Mouse (Mus musculus) cerebellum, adult 11 months (tissue): Measurements from ENCODE around the gene Jmjd4.

Experiments used
- DNase-seq: peaks from one replicate; pipeline ENCODE4 v3.0.0; 2022

Jmjd4 gene

GRCm38 (mm10) chr11:59449741-59450229 lies at the start of gene Jmjd4:
TSS of gene Jmjd4 (plus strand) at chr11:59450045.
- DNase-seq, result peak; percentile 92

GRCm38 (mm10) chr11:59400876-59401275 lies 49.0 kb upstream of the Jmjd4 start:
- no peak for DNase-seq

- DNase-seq, result no peak
These were observed 44.1 kb upstream of the Jmjd4 start for GRCm38 (mm10) chr11:59405761-59406160.

DNA sequence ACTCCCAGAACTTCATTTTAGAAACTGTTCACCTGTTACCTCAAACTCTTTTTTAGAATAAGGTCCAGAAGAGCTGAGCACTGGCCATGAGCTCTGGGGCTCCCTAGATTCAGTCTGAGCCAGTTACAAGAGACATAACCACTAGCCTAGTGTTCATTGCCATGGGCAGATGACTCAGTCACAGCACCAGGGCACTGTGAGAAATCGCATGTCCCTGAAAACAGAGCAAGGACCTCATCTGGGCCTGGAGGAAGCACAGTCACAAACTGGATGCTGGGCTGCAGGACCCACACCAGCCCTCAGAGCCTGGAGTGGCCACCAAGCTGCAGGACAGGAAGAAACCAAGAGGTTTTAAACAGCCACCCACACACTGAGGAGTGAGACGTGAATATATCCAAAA lies 39.0 kb upstream of the Jmjd4 start:
- DNase-seq, result no peak

GRCm38 (mm10) chr11:59412058-59412457 lies 37.8 kb upstream of the Jmjd4 start:
- DNase-seq, result no peak

DNA sequence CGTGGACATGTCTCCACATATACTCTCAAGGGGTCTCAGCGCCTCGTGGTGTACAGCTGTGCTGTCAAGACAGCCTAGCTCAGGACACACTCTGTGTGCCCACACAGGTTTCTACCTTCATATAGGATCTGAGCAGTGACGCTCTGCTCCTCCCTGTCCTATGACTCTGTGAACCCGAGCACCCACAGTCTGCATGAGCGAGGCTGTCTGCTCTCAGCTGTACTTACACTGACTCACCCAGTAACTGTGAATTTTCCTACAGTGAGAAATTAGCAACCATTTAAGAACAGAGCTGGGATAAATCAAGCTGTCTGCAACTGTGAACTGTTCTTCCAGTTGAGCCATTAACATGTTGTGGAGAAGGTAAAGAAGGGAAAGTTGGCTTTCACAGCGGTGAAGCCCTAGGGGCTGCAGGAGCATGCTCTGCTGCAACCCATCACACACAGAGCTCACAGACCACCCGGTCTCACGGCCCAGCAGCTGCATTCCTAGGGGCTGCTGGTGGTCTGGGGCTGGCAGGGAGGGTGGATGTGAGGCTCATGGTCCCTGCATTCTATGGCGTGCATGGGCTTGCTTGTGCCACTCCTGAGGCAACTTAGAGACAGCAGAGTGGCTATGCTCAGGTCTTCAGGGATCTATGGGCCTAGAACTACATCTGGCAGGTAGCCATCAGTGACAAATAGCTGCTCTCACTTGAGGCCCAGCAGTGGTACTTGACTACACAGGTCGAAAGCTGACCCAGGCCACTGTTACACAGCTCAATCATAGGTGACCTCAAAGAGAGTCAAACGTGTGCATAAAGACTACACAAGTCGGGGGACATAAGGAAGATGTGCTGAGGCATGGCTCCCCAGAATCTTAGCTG lies 36.6 kb upstream of the Jmjd4 start:
- no peak for DNase-seq

GRCm38 (mm10) chr11:59418708-59419107 lies 31.1 kb upstream of the Jmjd4 start:
- DNase-seq, result no peak

- DNase-seq, result no peak
These were observed 28.4 kb upstream of the Jmjd4 start for GRCm38 (mm10) chr11:59421436-59421835.

GRCm38 (mm10) chr11:59421967-59422366 lies 27.9 kb upstream of the Jmjd4 start:
- DNase-seq, result no peak

GRCm38 (mm10) chr11:59423010-59423588 lies 26.7 kb upstream of the Jmjd4 start:
- DNase-seq, result no peak

GRCm38 (mm10) chr11:59425671-59426101 lies 24.2 kb upstream of the Jmjd4 start:
- no peak for DNase-seq

- DNase-seq, result no peak
These were observed 21.7 kb upstream of the Jmjd4 start for GRCm38 (mm10) chr11:59428057-59428660.

GRCm38 (mm10) chr11:59429959-59430358 lies 19.9 kb upstream of the Jmjd4 start:
- no peak for DNase-seq

GRCm38 (mm10) chr11:59432261-59432660 lies 17.6 kb upstream of the Jmjd4 start:
- DNase-seq, result no peak

DNA sequence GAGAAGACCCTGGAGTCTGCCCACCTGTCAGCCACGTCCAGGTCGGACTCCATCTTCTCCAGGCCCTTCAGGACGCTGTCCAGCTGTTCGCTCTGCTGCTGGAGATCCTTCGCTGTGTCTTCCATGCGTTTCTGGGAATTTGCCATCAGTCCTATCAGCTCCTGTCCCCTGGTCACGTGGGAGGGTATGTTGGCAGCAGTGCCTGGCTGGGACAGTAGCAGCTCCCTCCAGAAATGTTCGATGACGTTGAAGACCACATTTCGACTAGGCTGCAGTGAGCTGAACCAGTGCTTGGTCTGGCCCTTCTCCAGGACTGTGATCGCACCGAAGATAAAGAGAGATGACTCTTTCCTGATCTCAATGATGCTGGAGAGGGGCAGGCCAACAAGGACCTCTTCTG lies 11.9 kb upstream of the Jmjd4 start:
- no peak for DNase-seq

DNA sequence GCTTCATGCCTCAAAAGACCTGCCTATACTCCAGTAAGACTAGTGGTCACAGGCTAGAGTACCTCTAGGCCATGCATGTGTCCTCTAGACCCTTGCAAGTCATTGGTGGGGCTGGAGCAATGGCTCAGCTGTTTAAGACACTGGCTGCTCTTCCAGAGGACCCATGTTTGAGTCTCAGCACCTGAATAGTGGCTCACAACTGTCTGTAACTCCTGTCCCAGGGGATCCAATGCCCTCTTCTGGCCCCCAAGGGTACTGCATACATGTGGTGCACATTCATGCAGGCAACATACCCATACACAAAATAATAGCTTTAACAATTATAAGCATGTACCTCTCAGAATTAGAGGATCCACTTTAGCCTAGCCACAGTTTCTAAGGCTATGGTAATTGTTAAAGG lies 6.7 kb upstream of the Jmjd4 start:
- no peak for DNase-seq

DNA sequence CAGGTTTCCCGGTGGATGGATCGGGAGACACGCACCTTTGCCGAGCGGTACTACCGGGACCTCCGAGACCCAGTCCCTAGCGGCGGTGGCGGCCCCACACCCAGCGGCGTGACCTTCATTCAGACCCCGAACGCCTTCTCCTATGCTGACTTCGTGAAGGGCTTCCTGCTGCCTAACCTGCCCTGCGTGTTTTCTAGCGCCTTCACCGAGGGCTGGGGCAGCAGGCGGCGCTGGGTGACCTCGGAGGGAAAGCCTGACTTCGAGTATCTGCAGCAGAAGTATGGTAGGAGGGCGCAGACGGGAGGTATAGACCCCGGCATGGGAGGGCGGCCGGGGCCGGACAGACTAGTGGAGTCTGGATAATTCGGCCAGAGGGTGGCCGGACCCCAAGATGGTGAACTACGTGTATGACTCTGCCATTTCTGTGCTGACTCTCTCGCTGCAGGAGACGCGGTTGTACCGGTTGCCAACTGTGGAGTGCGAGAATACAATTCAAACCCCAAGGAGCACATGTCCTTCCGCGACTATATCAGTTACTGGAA lies 456 bp downstream of the Jmjd4 start:
- DNase-seq, result no peak

DNA sequence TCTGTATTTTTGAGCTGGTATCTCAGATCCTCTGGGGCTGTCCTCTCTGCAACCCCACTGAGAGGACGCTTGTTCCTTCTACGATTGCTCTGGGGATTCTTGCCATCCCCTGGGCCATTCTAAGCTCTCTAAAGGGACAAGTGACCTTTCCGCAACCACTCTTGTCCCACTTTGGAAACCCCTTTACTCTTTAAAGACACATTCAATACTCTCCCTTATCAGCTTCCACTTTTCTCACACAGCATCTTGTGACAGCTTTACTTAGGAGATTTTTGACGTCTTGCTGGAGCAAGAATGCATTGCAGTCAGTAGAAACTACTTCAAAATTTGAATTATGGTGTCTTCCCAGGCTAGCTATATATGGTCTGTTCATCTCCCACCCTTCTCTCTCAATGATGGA lies 1.2 kb downstream of the Jmjd4 start, which contains the start of gene Snap47:
Gene Snap47 (minus strand): TSS at position 101 of the 400 bp plus-strand sequence.
- no peak for DNase-seq

DNA sequence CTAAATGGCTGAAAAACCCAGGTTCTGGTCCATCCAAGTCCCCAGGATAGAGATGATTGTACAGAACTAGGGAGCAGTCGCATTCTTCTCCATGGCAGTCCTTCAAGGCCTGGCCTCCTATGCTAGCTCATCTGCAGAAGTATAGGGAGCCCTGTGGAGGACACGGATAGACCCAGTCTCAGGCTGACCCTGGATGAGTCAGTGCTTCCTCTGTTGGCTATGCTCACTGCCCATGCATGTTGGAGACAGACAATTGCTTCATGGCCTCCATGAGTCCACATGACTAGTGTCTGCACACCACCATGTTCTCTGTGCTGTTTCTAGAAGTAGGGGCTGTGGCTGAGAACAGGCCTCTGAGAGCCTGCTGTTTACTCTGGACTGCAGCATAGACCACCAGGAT lies 6.5 kb downstream of the Jmjd4 start:
- DNase-seq, result no peak

- no peak for DNase-seq
These were observed 7.0 kb downstream of the Jmjd4 start for GRCm38 (mm10) chr11:59456891-59457290.

- no peak for DNase-seq
These were observed 9.1 kb downstream of the Jmjd4 start for GRCm38 (mm10) chr11:59458973-59459372.

DNA sequence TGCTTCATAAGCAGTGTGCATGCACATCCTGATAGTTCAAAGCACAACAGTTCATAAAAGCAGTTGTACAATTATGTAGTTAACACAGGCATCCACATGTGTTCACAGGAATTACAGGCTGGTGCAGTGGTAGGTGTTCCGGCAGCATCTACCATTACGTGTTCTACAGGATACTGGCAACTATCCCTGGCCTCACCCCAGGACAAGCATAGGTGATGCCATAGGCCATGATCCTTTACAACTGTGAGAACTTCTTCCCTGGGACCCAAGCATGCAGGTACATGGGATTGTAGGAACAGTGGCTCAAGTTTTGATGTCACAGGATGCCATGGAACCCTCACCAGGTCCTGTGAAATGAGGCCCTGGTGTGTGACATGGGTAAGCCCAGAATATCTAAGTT lies 10.6 kb downstream of the Jmjd4 start:
- DNase-seq, result no peak
